Mouse (Mus musculus) lung, adult 18-20 months (tissue): ENCODE results near the gene St13.

ENCODE experiments used
- DNase-seq, 2 experiments: peaks; one replicate each; pipeline ENCODE4 v3.0.0; 2022; ENCODE audit warnings: mixed read lengths in 2 of 2

Gene St13

DNA sequence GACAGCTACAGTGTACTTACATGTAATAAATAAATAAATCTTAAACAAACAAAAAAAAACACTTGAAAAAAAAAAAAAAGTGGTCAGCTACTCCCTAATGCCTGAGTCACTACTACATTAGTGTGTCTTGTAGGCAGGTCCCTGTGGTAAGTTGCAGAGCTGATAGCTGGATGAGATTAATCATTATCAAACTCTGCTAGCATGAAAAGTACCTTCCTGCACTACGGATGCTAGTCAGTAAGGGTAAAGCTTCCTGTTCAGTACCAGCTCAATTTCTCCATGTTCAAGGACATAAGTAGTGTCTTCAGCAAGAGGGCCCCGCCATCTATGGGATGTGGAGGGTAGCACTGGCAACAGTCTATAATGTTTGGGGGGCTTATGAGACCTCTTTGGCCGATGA, 85.9 kb downstream of the St13 start:
- DNase-seq: no peak
